Mouse (Mus musculus): ENCODE measurements at regions not wholly inside any gene's neighbourhood (a gene's known extent, or its start where the extent isn't known, plus 50 kb on each side); places are given as distances from the start of the nearest gene placed in this dataset.

DNA sequence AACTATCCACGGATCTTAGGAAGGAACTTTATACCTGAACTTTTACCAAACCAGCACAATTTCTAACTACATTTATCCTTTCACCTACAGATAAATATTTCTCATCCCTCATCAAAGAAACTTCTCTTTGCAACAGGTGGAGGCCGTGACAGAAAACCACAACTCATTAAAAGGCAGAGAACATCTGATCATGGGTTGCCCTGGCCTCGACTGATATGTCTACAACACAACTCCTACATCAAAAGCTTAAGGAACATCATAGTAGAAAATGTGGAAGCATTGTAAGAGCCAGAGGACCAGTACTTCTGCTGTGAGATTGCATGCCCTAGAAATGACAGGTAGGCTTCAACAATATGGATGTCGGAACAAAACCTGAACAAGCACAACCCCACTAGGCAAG, 56.8 kb downstream of the Gm47996 start:
- Histone ChIP-seq H3K9ac (ENCODE audit: control insufficient read depth, low read depth, low read length, poor library complexity, severe bottlenecking) (no peak overlapping the region), H3K36me3 (ENCODE audit: control insufficient read depth in 1 of 2, insufficient read depth in 2 of 2, low read length in 2 of 2) (peaks cover 0 to 6% of the 10 kb centered on the region in 2 experiments; a peak in 2 of 4 replicates), H3K27me3 (ENCODE audit: control insufficient read depth in 1 of 2, insufficient read depth in 2 of 2, low read length in 2 of 2) (no peaks in the 10 kb centered on the region), H3K4me3 (ENCODE audit: control insufficient read depth in 1 of 2, insufficient read depth in 1 of 2, low read depth in 2 of 2, low read length in 2 of 2) (no peak overlapping the region), H3K4me1 (ENCODE audit: control insufficient read depth in 1 of 2, insufficient read depth in 2 of 2, low read length in 2 of 2) (peaks cover 3 to 11% of the 10 kb centered on the region in 2 experiments), H3K27ac (ENCODE audit: control insufficient read depth, low read depth, low read length) (no peak overlapping the region), H3K9me3 (replicated peaks; ENCODE audit: insufficient read depth, low read length) (no peaks in the 10 kb centered on the region), H3K79me2 (ENCODE audit: control insufficient read depth, insufficient read depth, low read length, poor library complexity) (no peaks in the 10 kb centered on the region)
- peak; percentile 33; the same call in 1 of the 2 replicates for TF ChIP-seq GATA1 (IDR thresholded peaks at IDR 0.05; ENCODE audit: low read depth, low read length)
- TF ChIP-seq ETS1 (IDR thresholded peaks at IDR 0.05; ENCODE audit: low read depth, low read length) = peak; percentile 50
- peak; percentile 11 to 59; a peak in 3 of 4 replicates for TF ChIP-seq EP300 (IDR thresholded peaks at IDR 0.05; ENCODE audit: low read depth in 1 of 2, low read length in 2 of 2)
- no peak for TF ChIP-seq POLR2AphosphoS5 (IDR thresholded peaks at IDR 0.05; ENCODE audit: borderline replicate concordance, low read depth, low read length)
- peak; percentile 77; the same call in 1 of the 2 replicates for TF ChIP-seq TCF12 (IDR thresholded peaks at IDR 0.05; ENCODE audit: low read depth, low read length)
- TF ChIP-seq ZC3H11A (IDR thresholded peaks at IDR 0.05; ENCODE audit: low read depth, low read length) = no peak
- 0 out of 2 replicates have a peak, but pooled peaks have one; percentile 8 for TF ChIP-seq TAL1 (IDR thresholded peaks at IDR 0.05; ENCODE audit: low read length)
- DNase-seq (ENCODE audit: low read depth, low spot score) = peak; percentile 23

- no peaks in the 10 kb centered on the region for H3K79me2 ChIP-seq (ENCODE audit: control insufficient read depth, insufficient read depth, low read length, poor library complexity)
- H3K27ac ChIP-seq (ENCODE audit: control insufficient read depth, low read depth, low read length) = peak overlapping the region; percentile 70
- peak overlapping the region; percentile 60 for H3K9ac ChIP-seq (ENCODE audit: control insufficient read depth, low read depth, low read length, poor library complexity, severe bottlenecking)
- peaks cover 0 to 6% of the 10 kb centered on the region in 2 experiments; a peak in 2 of 4 replicates for H3K36me3 ChIP-seq (ENCODE audit: control insufficient read depth in 1 of 2, insufficient read depth in 2 of 2, low read length in 2 of 2)
- peaks cover 3 to 8% of the 10 kb centered on the region in 2 experiments for H3K4me1 ChIP-seq (ENCODE audit: control insufficient read depth in 1 of 2, insufficient read depth in 2 of 2, low read length in 2 of 2)
- H3K27me3 ChIP-seq (ENCODE audit: control insufficient read depth in 1 of 2, insufficient read depth in 2 of 2, low read length in 2 of 2) = no peaks in the 10 kb centered on the region
- H3K4me3 ChIP-seq (ENCODE audit: control insufficient read depth in 1 of 2, insufficient read depth in 1 of 2, low read depth in 2 of 2, low read length in 2 of 2) = peak overlapping the region; percentile 51 to 52
- peak; percentile 87 for DNase-seq (ENCODE audit: low read depth, low spot score)
- H3K9me3 ChIP-seq (replicated peaks; ENCODE audit: insufficient read depth, low read length) = no peaks in the 10 kb centered on the region
- TF ChIP-seq RCOR1 (IDR thresholded peaks at IDR 0.05; ENCODE audit: low read depth, low read length) (no peak), ZMIZ1 (IDR thresholded peaks at IDR 0.05; ENCODE audit: low read depth, low read length) (no peak), POLR2AphosphoS5 (IDR thresholded peaks at IDR 0.05; ENCODE audit: borderline replicate concordance, low read depth, low read length) (no peak), TBP (IDR thresholded peaks at IDR 0.05; ENCODE audit: low read depth, low read length) (peak; percentile 73), EP300 (IDR thresholded peaks at IDR 0.05; ENCODE audit: low read depth in 1 of 2, low read length in 2 of 2) (peak in 1 of 2 experiments; percentile 52; a peak in 2 of 4 replicates), E2F4 (IDR thresholded peaks at IDR 0.05; ENCODE audit: borderline replicate concordance, low read depth, low read length) (no peak), GABPA (IDR thresholded peaks at IDR 0.05; ENCODE audit: low read depth, low read length) (no peak), ETS1 (IDR thresholded peaks at IDR 0.05; ENCODE audit: low read depth, low read length) (0 out of 2 replicates have a peak, but pooled peaks have one; percentile 6), POLR2AphosphoS2 (IDR thresholded peaks at IDR 0.05; ENCODE audit: low read length) (no peak), POLR2A (IDR thresholded peaks at IDR 0.05; ENCODE audit: control insufficient read depth in 1 of 2, insufficient read depth in 1 of 2, low read depth in 1 of 2, low read length in 2 of 2, poor library complexity in 1 of 2) (peak in 1 of 2 experiments; percentile 39; a peak in 1 of 4 replicates), ZNF384 (IDR thresholded peaks at IDR 0.05; ENCODE audit: low read depth, low read length) (no peak), TCF12 (IDR thresholded peaks at IDR 0.05; ENCODE audit: low read depth, low read length) (peak; percentile 29; the same call in 1 of the 2 replicates), SIN3A (IDR thresholded peaks at IDR 0.05; ENCODE audit: low read length) (no peak), UBTF (IDR thresholded peaks at IDR 0.05; ENCODE audit: borderline replicate concordance, insufficient read depth, low read depth, low read length) (no peak), MEF2A (IDR thresholded peaks at IDR 0.05; ENCODE audit: extremely low read depth, insufficient replicate concordance, low read depth, low read length, poor library complexity, severe bottlenecking) (no peak), CHD2 (IDR thresholded peaks at IDR 0.05; ENCODE audit: low read length) (peak; percentile 54), HCFC1 (IDR thresholded peaks at IDR 0.05; ENCODE audit: low read depth, low read length) (0 out of 2 replicates have a peak, but pooled peaks have one; percentile 29), MAZ (IDR thresholded peaks at IDR 0.05; ENCODE audit: low read depth, low read length) (no peak), NRF1 (IDR thresholded peaks at IDR 0.05; ENCODE audit: insufficient read depth, low read depth, low read length, poor library complexity, severe bottlenecking) (no peak), KAT2A (conservative IDR thresholded peaks at IDR 0.05; ENCODE audit: low read depth, low read length) (no peak), JUND (IDR thresholded peaks at IDR 0.05; ENCODE audit: low read depth, low read length) (no peak), MYC (IDR thresholded peaks at IDR 0.05; ENCODE audit: low read depth, low read length) (no peak), CHD1 (IDR thresholded peaks at IDR 0.05; ENCODE audit: low read depth, low read length) (no peak), ZC3H11A (IDR thresholded peaks at IDR 0.05; ENCODE audit: low read depth, low read length) (no peak), MXI1 (IDR thresholded peaks at IDR 0.05; ENCODE audit: low read depth, low read length) (no peak), TAL1 (IDR thresholded peaks at IDR 0.05; ENCODE audit: low read length) (no peak), CTCF (IDR thresholded peaks at IDR 0.05 in 2 of 3, conservative IDR thresholded peaks at IDR 0.05 in 1 of 3; ENCODE audit: control insufficient read depth in 1 of 3, insufficient read depth in 1 of 3, low read depth in 2 of 3, low read length in 3 of 3, poor library complexity in 1 of 3, severe bottlenecking in 1 of 3) (no peak), MYB (IDR thresholded peaks at IDR 0.05; ENCODE audit: low read depth, low read length) (no peak; the same call in 1 of the 2 replicates), USF1 (IDR thresholded peaks at IDR 0.05; ENCODE audit: low read depth, low read length) (no peak)
Measured at GRCm38 (mm10) chr1:151270691-151271090, 60.8 kb downstream of the Gm47996 start.
